Mouse (Mus musculus) embryonic facial prominence, embryonic 14.5 days (tissue): ENCODE measurements around the gene Pde4c. TPM values are rescaled to one million over a fixed set of nuclear protein-coding genes. Genes with fewer than 3 reads are reported as not detected.

Experiments used
- ATAC-seq: fragments of 200-750 bp; cut with Nextera tagmentation; 2 replicates; pipeline ENCODE4 v1.8.0; 2017; ENCODE audit warnings: low read depth, moderate number of reproducible peaks, moderate TSS enrichment
- DNase-seq: peaks from one replicate; pipeline ENCODE4 v3.0.0-alpha.2; 2015; ENCODE audit warnings: low spot score
- H3K27ac ChIP-seq: fragments of 300-500 bp; sonication (generic); replicated peaks from 2 replicates; pipeline ENCODE4 v1.5.1; 2014; ENCODE audit warnings: low read depth, mild to moderate bottlenecking, low read length, moderate library complexity
- H3K27me3 ChIP-seq: fragments of 300-500 bp; sonication (generic); replicated peaks from 2 replicates; pipeline ENCODE4 v1.6.1; 2014; ENCODE audit warnings: low read length; ENCODE audit not compliant: control insufficient read depth, insufficient read depth
- H3K36me3 ChIP-seq: fragments of 300-500 bp; sonication (generic); 2 replicates; pipeline ENCODE4 v1.6.1; 2014; ENCODE audit warnings: low read length, mixed read lengths; ENCODE audit not compliant: control insufficient read depth, insufficient read depth
- H3K4me1 ChIP-seq: fragments of 300-500 bp; sonication (generic); 2 replicates; pipeline ENCODE4 v1.6.1; 2014; ENCODE audit warnings: antibody characterized with exemption, low read length; ENCODE audit not compliant: control insufficient read depth, insufficient read depth
- H3K4me2 ChIP-seq: fragments of 300-500 bp; sonication (generic); 2 replicates; pipeline ENCODE4 v1.6.1; 2014; ENCODE audit warnings: low read depth, mild to moderate bottlenecking, low read length, moderate library complexity, mixed read lengths
- H3K4me3 ChIP-seq: fragments of 300-500 bp; sonication (generic); 2 replicates; pipeline ENCODE4 v1.5.1; 2014; ENCODE audit warnings: low read depth, mild to moderate bottlenecking, low read length
- H3K9ac ChIP-seq: fragments of 300-500 bp; sonication (generic); 2 replicates; pipeline ENCODE4 v1.6.1; 2014; ENCODE audit warnings: low read depth, mild to moderate bottlenecking, low read length, moderate library complexity, mixed read lengths
- H3K9me3 ChIP-seq: fragments of 300-500 bp; sonication (generic); 2 replicates; pipeline ENCODE4 v1.6.1; 2016; ENCODE audit warnings: low read length; ENCODE audit not compliant: control insufficient read depth
- WGBS: fragments of 180-500 bp; shearing (Covaris S2); extraction: QIAGEN DNeasy Blood & Tissue Kit; methylation state at CpG from one replicate; pipeline ENCODE4 v1.1.7; 2014; 5-methylcytosine and 5-hydroxymethylcytosine counted together
- polyA plus RNA-seq: library from polyadenylated mRNA; unstranded; fragments of >200 nt; fragmentation: Nextera tagmentation; extraction: Ambion mirVana; gene quantifications from 2 replicates; pipeline ENCODE4 v1.2.1, GENCODE M21; 2014

The Pde4c gene
- polyA plus RNA-seq, 1 experiment from 2014 or later: 0.22 TPM

- H3K27me3 ChIP-seq: no peaks in the 10 kb centered on the region
- H3K27ac ChIP-seq: no peak overlapping the region
- H3K9ac ChIP-seq: no peak overlapping the region
- 81% methylated on average over 8 of the region's 8 CpGs for WGBS
- DNase-seq: no peak
- H3K4me1 ChIP-seq: peaks cover 18% of the 10 kb centered on the region
- peaks cover 28% of the 10 kb centered on the region for H3K36me3 ChIP-seq
- no peak overlapping the region for H3K4me3 ChIP-seq
- no peak for ATAC-seq
- H3K4me2 ChIP-seq: no peak overlapping the region
- H3K9me3 ChIP-seq: no peaks in the 10 kb centered on the region
Observed at GRCm38 (mm10) chr8:70764026-70764425, 40.5 kb downstream of the Pde4c start.

GRCm38 (mm10) chr8:70764676-70765075, 41.2 kb downstream of the Pde4c start:
- H3K27me3 ChIP-seq: no peaks in the 10 kb centered on the region
- no peak overlapping the region for H3K9ac ChIP-seq
- no peak overlapping the region for H3K4me3 ChIP-seq
- no peak overlapping the region for H3K4me2 ChIP-seq
- ATAC-seq (no peak), DNase-seq (no peak)
- 91% methylated on average over 13 of the region's 13 CpGs for WGBS
- peaks cover 34% of the 10 kb centered on the region for H3K36me3 ChIP-seq
- H3K27ac ChIP-seq: no peak overlapping the region
- H3K9me3 ChIP-seq: no peaks in the 10 kb centered on the region
- H3K4me1 ChIP-seq: peaks cover 17% of the 10 kb centered on the region

- peak overlapping the region; percentile 41 for H3K4me3 ChIP-seq
- H3K9me3 ChIP-seq: no peaks in the 10 kb centered on the region
- no peaks in the 10 kb centered on the region for H3K27me3 ChIP-seq
- H3K4me2 ChIP-seq: peak overlapping the region; percentile 86
- H3K4me1 ChIP-seq: peaks cover 11% of the 10 kb centered on the region
- ATAC-seq (no peak), DNase-seq (no peak)
- peak overlapping the region; percentile 56 for H3K9ac ChIP-seq
- no peak overlapping the region for H3K27ac ChIP-seq
- WGBS: 78% methylated on average over 9 of the region's 9 CpGs
- H3K36me3 ChIP-seq: peaks cover 41% of the 10 kb centered on the region
Observed at GRCm38 (mm10) chr8:70765329-70765728, 41.8 kb downstream of the Pde4c start.

- Histone ChIP-seq H3K27me3 (no peaks in the 10 kb centered on the region), H3K4me2 (peak overlapping the region; percentile 86), H3K4me3 (peak overlapping the region; percentile 41), H3K36me3 (peaks cover 47% of the 10 kb centered on the region), H3K9me3 (no peaks in the 10 kb centered on the region), H3K9ac (peak overlapping the region; percentile 56), H3K4me1 (peaks cover 11% of the 10 kb centered on the region), H3K27ac (no peak overlapping the region)
- 3% methylated on average over 30 of the region's 34 CpGs for WGBS
- DNase-seq (no peak), ATAC-seq (no peak)
Observed at GRCm38 (mm10) chr8:70765838-70766570, 42.5 kb downstream of the Pde4c start.

- Histone ChIP-seq H3K9me3 (no peaks in the 10 kb centered on the region), H3K36me3 (peaks cover 55% of the 10 kb centered on the region), H3K27ac (0 out of 2 replicates have a peak overlapping the region, but pooled peaks have one; percentile 33), H3K4me2 (peak overlapping the region; percentile 86), H3K9ac (peak overlapping the region; percentile 56), H3K4me1 (peaks cover 5% of the 10 kb centered on the region; the same call in 1 of the 2 replicates), H3K4me3 (peak overlapping the region; percentile 41), H3K27me3 (no peaks in the 10 kb centered on the region)
- 7% methylated on average over 20 of the region's 21 CpGs for WGBS
- peak; percentile 58 for ATAC-seq
- peak; percentile 88 for DNase-seq
Observed at GRCm38 (mm10) chr8:70766571-70767440, 43.3 kb downstream of the Pde4c start.

DNA sequence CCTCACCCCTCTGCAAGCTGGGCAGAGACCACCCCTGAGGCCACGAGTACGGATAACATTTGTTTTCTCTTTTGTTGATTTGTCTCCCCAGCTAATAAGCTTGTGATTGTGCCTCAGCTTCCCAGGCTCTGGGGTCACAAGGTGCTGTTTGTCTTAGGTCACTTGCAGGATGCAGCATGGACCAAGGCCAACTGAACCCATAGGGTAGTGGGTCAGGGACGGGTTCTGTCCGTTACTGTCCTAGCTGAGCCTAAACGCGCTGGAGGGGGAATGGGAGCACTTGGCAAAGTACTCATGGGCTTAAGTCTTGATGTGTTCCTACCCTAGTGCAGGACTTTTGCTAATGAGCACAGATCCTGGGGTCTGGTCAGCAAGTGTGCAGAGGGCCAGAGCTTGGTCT, 44.0 kb downstream of the Pde4c start:
- H3K4me3 ChIP-seq: no peak overlapping the region

DNA sequence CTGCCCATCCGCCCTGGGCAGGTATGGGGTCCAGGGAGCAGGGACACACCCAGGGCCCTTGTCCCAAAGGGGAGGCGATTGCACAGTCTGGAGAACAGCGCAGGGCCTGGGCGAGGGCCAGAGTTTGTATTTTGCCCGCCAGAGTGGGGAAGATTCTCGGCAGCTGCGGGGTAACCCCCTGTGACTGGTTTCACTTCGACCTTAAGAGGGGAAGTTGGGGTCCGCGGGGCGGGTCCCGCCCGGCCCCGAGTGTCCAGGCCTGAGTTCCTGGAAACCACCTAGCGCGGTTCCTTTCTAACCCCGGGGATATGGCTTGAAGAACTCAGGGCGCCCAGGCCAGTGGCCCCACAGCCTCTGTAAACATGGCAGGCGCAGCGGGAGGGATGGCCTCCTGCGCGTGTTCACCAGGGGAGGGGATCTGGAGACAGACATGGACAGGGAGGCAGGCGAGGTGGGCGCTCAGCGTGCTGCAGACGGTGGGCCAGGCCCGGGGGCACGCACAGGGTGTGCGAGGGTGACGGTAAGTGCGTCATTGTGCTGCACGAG, 44.8 kb downstream of the Pde4c start:
- WGBS: 92% methylated on average over 28 of the region's 32 CpGs
- H3K9me3 ChIP-seq: no peaks in the 10 kb centered on the region
- H3K4me3 ChIP-seq: no peak overlapping the region
- ATAC-seq: no peak
- no peaks in the 10 kb centered on the region for H3K27me3 ChIP-seq
- no peak for DNase-seq
- peaks cover 12% of the 10 kb centered on the region for H3K4me1 ChIP-seq
- H3K36me3 ChIP-seq: peaks cover 63% of the 10 kb centered on the region
- H3K9ac ChIP-seq: no peak overlapping the region
- H3K4me2 ChIP-seq: no peak overlapping the region
- no peak overlapping the region for H3K27ac ChIP-seq

More for the DNA sequence above, 44.0 kb downstream of the Pde4c start:
- Histone ChIP-seq H3K9me3 (no peaks in the 10 kb centered on the region), H3K4me2 (no peak overlapping the region), H3K9ac (no peak overlapping the region), H3K27ac (no peak overlapping the region), H3K27me3 (no peaks in the 10 kb centered on the region), H3K4me1 (peaks cover 5% of the 10 kb centered on the region; the same call in 1 of the 2 replicates), H3K36me3 (peaks cover 62% of the 10 kb centered on the region)
- ATAC-seq: no peak
- no peak for DNase-seq
- WGBS: 83% methylated on average over 6 of the region's 6 CpGs

DNA sequence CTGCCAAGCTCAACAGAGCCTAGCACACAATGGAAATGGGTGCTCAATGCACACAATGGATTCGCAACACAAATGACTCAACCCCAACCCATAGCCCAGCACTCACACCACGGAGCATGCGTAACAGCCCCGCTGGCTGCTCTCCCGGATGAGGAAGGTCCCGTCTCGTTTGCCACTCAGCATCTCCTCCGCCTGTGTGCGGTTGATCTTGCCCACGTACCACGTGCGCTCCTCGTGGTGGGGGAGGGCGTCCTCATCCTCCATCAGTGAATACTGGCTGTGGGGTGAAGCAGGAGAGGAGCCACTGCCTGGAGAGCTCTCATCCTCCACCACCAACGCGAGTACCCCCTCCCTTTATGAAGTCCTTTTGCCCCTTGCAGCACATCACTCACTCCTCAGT, 45.4 kb downstream of the Pde4c start:
- H3K4me1 ChIP-seq: peaks cover 17% of the 10 kb centered on the region
- ATAC-seq (no peak), DNase-seq (no peak)
- H3K9me3 ChIP-seq: no peaks in the 10 kb centered on the region
- no peak overlapping the region for H3K4me2 ChIP-seq
- H3K27ac ChIP-seq: no peak overlapping the region
- H3K9ac ChIP-seq: no peak overlapping the region
- H3K4me3 ChIP-seq: no peak overlapping the region
- no peaks in the 10 kb centered on the region for H3K27me3 ChIP-seq
- 83% methylated on average over 16 of the region's 16 CpGs for WGBS
- peaks cover 60% of the 10 kb centered on the region for H3K36me3 ChIP-seq
